Mouse (Mus musculus): Measurements from ENCODE around the gene Lamb3. TPM values are rescaled to one million over a fixed set of nuclear protein-coding genes. Genes with fewer than 3 reads are reported as not detected.

Gene Lamb3
- polyA plus RNA-seq, 1 experiment = 62.3 TPM

DNA sequence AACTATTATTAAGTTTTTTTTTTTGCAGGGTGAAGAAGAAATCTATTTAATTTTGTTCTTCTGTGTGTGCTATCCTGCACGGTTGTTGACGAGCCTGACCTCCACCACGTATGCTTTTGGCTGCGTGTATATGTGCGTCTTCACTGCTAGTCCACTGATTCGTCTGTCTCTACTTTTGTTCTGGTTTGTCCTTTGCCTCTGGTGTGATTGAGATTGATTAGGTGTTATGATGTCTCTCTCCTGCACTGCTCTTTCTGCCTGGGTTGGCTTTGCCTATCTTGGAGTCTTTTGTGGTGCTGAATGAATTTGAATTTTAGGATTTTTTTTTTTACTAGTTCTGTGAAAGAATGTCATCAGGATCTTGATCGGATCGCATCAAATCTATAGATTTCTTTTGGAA, 47.5 kb downstream of the Lamb3 start:
- TF ChIP-seq POLR2A (IDR thresholded peaks at IDR 0.05; ENCODE audit: borderline replicate concordance, extremely low read depth, low read depth, low read length) = no peak
- TF ChIP-seq CTCF (IDR thresholded peaks at IDR 0.05; ENCODE audit: insufficient read depth, low read length) = no peak
- no peak overlapping the region for H3K4me3 ChIP-seq (replicated peaks; ENCODE audit: extremely low read depth, low read depth, low read length)
- 28% methylated on average over 8 of the region's 8 CpGs for WGBS
- no peaks in the 10 kb centered on the region; the same call in 1 of the 2 replicates for H3K4me1 ChIP-seq (ENCODE audit: control insufficient read depth, insufficient read depth, low read length)
- DNase-seq = no peak

GRCm38 (mm10) chr1:193255488-193256288, 48.2 kb downstream of the Lamb3 start:
- WGBS = 23% methylated on average over 3 of the region's 3 CpGs
- Histone ChIP-seq H3K4me1 (ENCODE audit: control insufficient read depth, insufficient read depth, low read length) (no peaks in the 10 kb centered on the region; the same call in 1 of the 2 replicates), H3K4me3 (replicated peaks; ENCODE audit: extremely low read depth, low read depth, low read length) (no peak overlapping the region)
- peak; percentile 65 for DNase-seq
- TF ChIP-seq POLR2A (IDR thresholded peaks at IDR 0.05; ENCODE audit: borderline replicate concordance, extremely low read depth, low read depth, low read length) (no peak), CTCF (IDR thresholded peaks at IDR 0.05; ENCODE audit: insufficient read depth, low read length) (no peak)

- TF ChIP-seq CTCF (IDR thresholded peaks at IDR 0.05; ENCODE audit: insufficient read depth, low read length) (no peak), POLR2A (IDR thresholded peaks at IDR 0.05; ENCODE audit: borderline replicate concordance, extremely low read depth, low read depth, low read length) (no peak)
- H3K4me3 ChIP-seq (replicated peaks; ENCODE audit: extremely low read depth, low read depth, low read length) = no peak overlapping the region
- no peak for DNase-seq
- H3K4me1 ChIP-seq (ENCODE audit: control insufficient read depth, insufficient read depth, low read length) = no peaks in the 10 kb centered on the region; the same call in 1 of the 2 replicates
These were observed 48.7 kb downstream of the Lamb3 start for GRCm38 (mm10) chr1:193256289-193256577.

- H3K4me1 ChIP-seq (ENCODE audit: control insufficient read depth, insufficient read depth, low read length) = no peaks in the 10 kb centered on the region; the same call in 1 of the 2 replicates
- DNase-seq = no peak
- TF ChIP-seq POLR2A (IDR thresholded peaks at IDR 0.05; ENCODE audit: borderline replicate concordance, extremely low read depth, low read depth, low read length) (no peak), CTCF (IDR thresholded peaks at IDR 0.05; ENCODE audit: insufficient read depth, low read length) (no peak)
- WGBS = 34% methylated on average over 5 of the region's 5 CpGs
- H3K4me3 ChIP-seq (replicated peaks; ENCODE audit: extremely low read depth, low read depth, low read length) = no peak overlapping the region
These were observed 49.2 kb downstream of the Lamb3 start for GRCm38 (mm10) chr1:193256621-193257098.

DNA sequence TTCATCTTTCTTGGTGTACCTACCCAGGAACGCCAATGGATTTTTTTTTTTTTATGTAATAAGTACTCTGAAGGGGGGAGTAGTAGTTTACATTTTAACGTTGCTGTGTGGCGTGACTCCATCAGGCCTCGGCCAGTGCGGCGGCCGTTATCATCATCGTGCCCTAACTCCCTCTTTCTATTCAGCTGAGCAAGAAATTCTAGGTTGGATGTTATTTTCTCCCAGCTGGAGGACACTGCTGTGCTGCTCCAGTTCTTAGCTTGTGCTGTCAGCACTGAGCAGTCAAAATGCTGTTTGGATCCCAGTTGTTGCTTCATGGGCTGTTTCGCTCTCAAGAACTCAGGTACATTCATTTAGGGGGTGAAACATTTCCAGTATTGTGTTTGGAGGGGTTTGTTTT, 52.1 kb downstream of the Lamb3 start:
- 80% methylated on average over 9 of the region's 9 CpGs for WGBS
- TF ChIP-seq POLR2A (IDR thresholded peaks at IDR 0.05; ENCODE audit: borderline replicate concordance, extremely low read depth, low read depth, low read length) (no peak), CTCF (IDR thresholded peaks at IDR 0.05; ENCODE audit: insufficient read depth, low read length) (no peak)
- Histone ChIP-seq H3K4me1 (ENCODE audit: control insufficient read depth, insufficient read depth, low read length) (peaks cover 6% of the 10 kb centered on the region; the same call in 1 of the 2 replicates), H3K4me3 (replicated peaks; ENCODE audit: extremely low read depth, low read depth, low read length) (no peak overlapping the region)
- DNase-seq = no peak

- TF ChIP-seq POLR2A (IDR thresholded peaks at IDR 0.05; ENCODE audit: borderline replicate concordance, extremely low read depth, low read depth, low read length) (peak; percentile 46; the same call in 1 of the 2 replicates), CTCF (IDR thresholded peaks at IDR 0.05; ENCODE audit: insufficient read depth, low read length) (no peak)
- no peak for DNase-seq
- Histone ChIP-seq H3K4me3 (replicated peaks; ENCODE audit: extremely low read depth, low read depth, low read length) (peak overlapping the region; percentile 38), H3K4me1 (ENCODE audit: control insufficient read depth, insufficient read depth, low read length) (peaks cover 6% of the 10 kb centered on the region; the same call in 1 of the 2 replicates)
- WGBS = 39% methylated on average over 7 of the region's 7 CpGs
These were observed 54.5 kb downstream of the Lamb3 start for GRCm38 (mm10) chr1:193261897-193262548.

GRCm38 (mm10) chr1:193263026-193263907, 55.8 kb downstream of the Lamb3 start:
- Histone ChIP-seq H3K4me1 (ENCODE audit: control insufficient read depth, insufficient read depth, low read length) (peaks cover 6% of the 10 kb centered on the region; the same call in 1 of the 2 replicates), H3K4me3 (replicated peaks; ENCODE audit: extremely low read depth, low read depth, low read length) (peak overlapping the region; percentile 68)
- no peak for DNase-seq
- 57% methylated on average over 8 of the region's 8 CpGs for WGBS
- TF ChIP-seq POLR2A (IDR thresholded peaks at IDR 0.05; ENCODE audit: borderline replicate concordance, extremely low read depth, low read depth, low read length) (0 out of 2 replicates have a peak, but pooled peaks have one; percentile 7), CTCF (IDR thresholded peaks at IDR 0.05; ENCODE audit: insufficient read depth, low read length) (no peak)

GRCm38 (mm10) chr1:193263955-193264598, 56.6 kb downstream of the Lamb3 start, which contains the start of gene Hsd11b1:
Gene Hsd11b1, minus strand, starts transcription at chr1:193264075.
- TF ChIP-seq CTCF (IDR thresholded peaks at IDR 0.05; ENCODE audit: insufficient read depth, low read length) (no peak), POLR2A (IDR thresholded peaks at IDR 0.05; ENCODE audit: borderline replicate concordance, extremely low read depth, low read depth, low read length) (no peak)
- Histone ChIP-seq H3K4me1 (ENCODE audit: control insufficient read depth, insufficient read depth, low read length) (peaks cover 6% of the 10 kb centered on the region; the same call in 1 of the 2 replicates), H3K4me3 (replicated peaks; ENCODE audit: extremely low read depth, low read depth, low read length) (peak within 1 kb of the TSS; percentile 68)
- 49% methylated on average over 5 of the region's 5 CpGs for WGBS
- DNase-seq = no peak

Measured in lung, adult 2 months (tissue).